Mouse (Mus musculus) kidney, embryonic 16.5 days (tissue): ENCODE results near the gene Fip1l1. TPM values are rescaled to one million over a fixed set of nuclear protein-coding genes. Genes with fewer than 3 reads are reported as not detected.

Experiments used
- ATAC-seq: fragments of 200-750 bp; cut with Nextera tagmentation; 2 replicates; pipeline ENCODE4 v1.8.0; 2017; ENCODE audit warnings: moderate TSS enrichment; ENCODE audit not compliant: low FRiP score, low TSS enrichment
- H3K27ac ChIP-seq: fragments of 300-500 bp; sonication (generic); 2 replicates; pipeline ENCODE4 v1.5.1; 2014; ENCODE audit warnings: low read length
- H3K27me3 ChIP-seq: fragments of 300-500 bp; sonication (generic); 2 replicates; pipeline ENCODE4 v1.6.1; 2014; ENCODE audit warnings: low read length, control low read depth, mixed read lengths; ENCODE audit not compliant: insufficient read depth
- H3K36me3 ChIP-seq: fragments of 300-500 bp; sonication (generic); 2 replicates; pipeline ENCODE4 v1.6.1; 2014; ENCODE audit warnings: low read length, control low read depth, mixed read lengths; ENCODE audit not compliant: insufficient read depth
- H3K4me1 ChIP-seq: fragments of 300-500 bp; sonication (generic); 2 replicates; pipeline ENCODE4 v1.6.1; 2014; ENCODE audit warnings: low read length, control low read depth, mixed read lengths; ENCODE audit not compliant: insufficient read depth
- H3K4me2 ChIP-seq: fragments of 300-500 bp; sonication (generic); replicated peaks from 2 replicates; pipeline ENCODE4 v1.6.1; 2014; ENCODE audit warnings: low read depth, low read length
- H3K4me3 ChIP-seq: fragments of 300-500 bp; sonication (generic); 2 replicates; pipeline ENCODE4 v1.5.1; 2014; ENCODE audit warnings: mild to moderate bottlenecking, low read length
- H3K9ac ChIP-seq: fragments of 300-500 bp; sonication (generic); replicated peaks from 2 replicates; pipeline ENCODE4 v1.6.1; 2014; ENCODE audit warnings: low read length
- H3K9me3 ChIP-seq: fragments of 300-500 bp; sonication (generic); 2 replicates; pipeline ENCODE4 v1.6.1; 2016; ENCODE audit warnings: low read length, control low read depth
- WGBS: fragments of 180-500 bp; shearing (Covaris S2); extraction: QIAGEN DNeasy Blood & Tissue Kit; methylation state at CpG from one replicate; pipeline ENCODE4 v1.1.7; 2014; 5-methylcytosine and 5-hydroxymethylcytosine counted together
- polyA plus RNA-seq: library from polyadenylated mRNA; unstranded; fragments of >200 nt; fragmentation: Nextera tagmentation; extraction: Ambion mirVana; gene quantifications from 2 replicates; pipeline ENCODE4 v1.2.1, GENCODE M21; 2015

Gene Fip1l1
- polyA plus RNA-seq, 1 experiment from 2014 or later = 88.2 TPM

DNA sequence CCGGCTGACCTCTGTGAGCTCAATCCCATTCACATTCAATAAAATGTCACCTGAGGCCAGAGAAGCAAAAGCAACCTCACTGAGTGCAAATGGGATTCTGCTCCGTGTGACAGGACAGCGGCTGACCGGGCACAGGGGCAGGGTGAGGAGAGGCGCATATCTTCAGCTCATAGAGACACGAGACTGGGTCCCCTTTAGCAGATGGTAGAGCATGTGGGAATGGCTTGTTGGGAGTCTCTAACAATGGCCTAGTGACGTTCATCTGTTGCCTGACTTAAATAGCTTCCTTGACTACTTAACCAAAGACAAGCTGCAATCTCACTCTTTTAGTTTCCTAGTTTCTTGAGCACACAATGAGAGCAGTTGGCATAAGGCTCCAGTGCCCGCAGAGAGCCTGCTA, 71.0 kb downstream of the Fip1l1 start:
- H3K4me1 ChIP-seq = no peaks in the 10 kb centered on the region

DNA sequence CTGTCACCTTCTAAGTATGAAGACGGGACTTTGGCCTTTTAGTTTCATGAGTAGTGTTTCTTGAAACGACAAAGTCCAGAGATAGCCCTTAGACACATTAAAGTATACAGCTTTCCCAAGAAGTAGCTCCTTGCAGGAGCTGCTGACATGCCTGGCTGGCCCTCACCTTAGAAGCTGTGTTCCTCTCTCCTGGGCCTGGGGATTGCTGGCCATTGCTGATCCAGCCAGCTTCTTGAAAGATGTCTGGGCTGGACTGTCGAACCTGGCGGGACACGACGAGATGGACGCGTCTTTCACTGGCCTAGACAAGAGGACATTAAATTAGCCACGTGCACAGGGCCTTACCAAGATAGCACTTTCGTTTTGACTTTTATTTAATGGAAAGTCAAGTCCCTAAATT, 75.3 kb downstream of the Fip1l1 start:
- 75% methylated on average over 10 of the region's 10 CpGs for WGBS
- H3K4me3 ChIP-seq = no peak overlapping the region
- H3K4me1 ChIP-seq = no peaks in the 10 kb centered on the region
- ATAC-seq = no peak
- no peaks in the 10 kb centered on the region for H3K36me3 ChIP-seq
- no peak overlapping the region for H3K4me2 ChIP-seq
- no peak overlapping the region for H3K9ac ChIP-seq
- H3K9me3 ChIP-seq = no peaks in the 10 kb centered on the region
- no peaks in the 10 kb centered on the region for H3K27me3 ChIP-seq
- H3K27ac ChIP-seq = no peak overlapping the region

More for the DNA sequence above, 71.0 kb downstream of the Fip1l1 start:
- Histone ChIP-seq H3K27me3 (no peaks in the 10 kb centered on the region), H3K9me3 (no peaks in the 10 kb centered on the region), H3K27ac (no peak overlapping the region), H3K4me2 (no peak overlapping the region), H3K4me3 (no peak overlapping the region), H3K36me3 (no peaks in the 10 kb centered on the region), H3K9ac (no peak overlapping the region)
- ATAC-seq = no peak
- whole genome bisulfite sequencing = 80% methylated on average over 8 of the region's 8 CpGs

DNA sequence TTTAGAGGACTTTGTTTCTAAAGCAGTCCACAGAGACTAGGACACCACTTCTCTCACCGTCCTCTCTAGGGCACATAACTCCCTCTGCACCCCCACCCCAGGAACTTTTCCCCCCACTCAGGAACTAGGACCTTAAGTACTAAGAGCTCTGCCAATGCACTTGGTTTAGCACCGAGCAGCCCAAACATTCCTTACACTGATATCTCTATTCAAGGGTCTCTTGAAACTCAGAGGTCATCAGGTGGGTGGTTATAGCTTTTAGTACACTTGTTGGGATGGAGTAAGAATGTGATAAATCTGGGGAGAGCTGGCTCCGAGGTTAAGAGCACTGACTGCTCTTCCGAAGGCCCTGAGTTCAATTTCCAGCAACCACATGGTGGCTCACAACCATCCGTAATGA, 77.5 kb downstream of the Fip1l1 start:
- H3K36me3 ChIP-seq = no peaks in the 10 kb centered on the region
- H3K9ac ChIP-seq = no peak overlapping the region
- H3K27me3 ChIP-seq = no peaks in the 10 kb centered on the region
- H3K4me1 ChIP-seq = no peaks in the 10 kb centered on the region
- H3K4me3 ChIP-seq = no peak overlapping the region
- H3K9me3 ChIP-seq = no peaks in the 10 kb centered on the region
- 87% methylated on average over 5 of the region's 5 CpGs for WGBS
- H3K27ac ChIP-seq = no peak overlapping the region
- no peak for ATAC-seq
- no peak overlapping the region for H3K4me2 ChIP-seq

DNA sequence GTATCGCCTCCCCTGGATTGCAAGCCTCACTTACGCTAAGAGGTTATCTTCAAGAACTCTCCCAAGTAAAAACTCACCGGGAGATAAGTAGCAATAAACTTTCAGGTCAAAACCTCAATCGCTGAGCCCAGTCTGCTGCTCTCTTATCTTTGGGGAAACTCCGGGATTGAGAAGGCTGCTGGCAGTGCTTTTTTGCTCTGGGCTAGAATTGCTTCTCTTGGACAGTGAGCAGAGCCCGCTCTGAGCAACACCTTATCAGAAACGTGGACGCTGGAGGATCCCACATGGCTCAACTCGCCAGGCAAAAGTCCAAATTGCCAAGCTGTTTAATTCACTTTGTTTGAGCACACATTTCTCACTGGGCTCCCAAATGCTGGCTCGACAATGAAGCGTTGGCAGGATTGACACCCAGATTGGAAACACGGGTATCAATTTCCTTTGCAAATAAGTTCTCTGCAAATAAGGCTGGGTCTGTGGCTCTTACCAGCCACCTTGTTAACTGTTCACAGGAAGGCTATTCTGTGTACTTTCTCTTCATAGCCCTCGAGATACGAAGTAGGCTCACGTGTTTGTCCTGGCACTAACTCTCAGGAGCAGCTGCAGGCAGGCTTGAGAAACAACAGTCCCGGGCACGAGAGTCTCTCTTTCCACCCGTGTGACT, 78.4 kb downstream of the Fip1l1 start:
- Histone ChIP-seq H3K4me1 (no peaks in the 10 kb centered on the region), H3K27ac (no peak overlapping the region), H3K4me3 (no peak overlapping the region), H3K27me3 (no peaks in the 10 kb centered on the region), H3K9ac (no peak overlapping the region), H3K4me2 (no peak overlapping the region), H3K9me3 (no peaks in the 10 kb centered on the region), H3K36me3 (no peaks in the 10 kb centered on the region)
- ATAC-seq = no peak
- WGBS = 53% methylated on average over 18 of the region's 18 CpGs

DNA sequence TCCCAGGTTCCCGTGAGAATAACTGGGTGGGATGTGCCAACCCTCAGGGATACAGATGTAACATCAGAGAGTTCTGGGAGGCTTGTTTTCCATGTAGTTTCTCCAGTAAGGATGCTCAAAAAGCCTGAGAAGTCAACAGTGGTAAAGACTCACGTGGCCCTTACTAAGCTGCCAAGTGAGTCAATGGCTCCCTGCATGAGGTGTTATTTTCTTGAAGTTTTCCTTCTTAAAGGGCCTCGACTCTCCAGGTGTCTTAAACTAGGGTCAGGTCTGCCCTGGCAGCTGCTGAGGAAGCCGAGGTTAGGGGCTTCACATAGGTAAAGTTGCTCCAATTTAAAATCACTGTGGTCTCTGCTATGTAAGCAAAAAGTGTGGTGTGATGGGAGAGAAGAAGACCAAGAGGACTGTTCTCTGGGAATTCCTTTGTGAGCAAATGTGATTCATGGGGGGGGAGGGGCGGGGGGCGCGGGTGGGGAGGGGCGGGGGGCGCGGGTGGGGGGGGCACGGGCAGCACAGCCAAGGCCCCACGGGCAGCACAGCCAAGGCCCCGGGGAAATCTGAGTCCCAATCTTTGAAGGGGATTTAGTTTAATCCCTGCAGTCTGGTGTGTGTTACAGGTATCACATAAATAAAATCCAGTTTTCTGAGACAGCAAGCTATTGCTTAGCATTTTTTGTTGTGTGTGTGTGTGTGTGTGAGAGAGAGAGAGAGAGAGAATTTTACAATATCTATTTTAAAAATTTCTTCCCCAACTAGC, 82.7 kb downstream of the Fip1l1 start:
- H3K9ac ChIP-seq = no peak overlapping the region
- no peak overlapping the region for H3K4me3 ChIP-seq
- no peak overlapping the region for H3K27ac ChIP-seq
- no peak overlapping the region for H3K4me2 ChIP-seq
- H3K27me3 ChIP-seq = no peaks in the 10 kb centered on the region
- H3K4me1 ChIP-seq = no peaks in the 10 kb centered on the region
- H3K36me3 ChIP-seq = no peaks in the 10 kb centered on the region
- ATAC-seq = no peak
- 65% methylated on average over 6 of the region's 13 CpGs for WGBS
- H3K9me3 ChIP-seq = no peaks in the 10 kb centered on the region

DNA sequence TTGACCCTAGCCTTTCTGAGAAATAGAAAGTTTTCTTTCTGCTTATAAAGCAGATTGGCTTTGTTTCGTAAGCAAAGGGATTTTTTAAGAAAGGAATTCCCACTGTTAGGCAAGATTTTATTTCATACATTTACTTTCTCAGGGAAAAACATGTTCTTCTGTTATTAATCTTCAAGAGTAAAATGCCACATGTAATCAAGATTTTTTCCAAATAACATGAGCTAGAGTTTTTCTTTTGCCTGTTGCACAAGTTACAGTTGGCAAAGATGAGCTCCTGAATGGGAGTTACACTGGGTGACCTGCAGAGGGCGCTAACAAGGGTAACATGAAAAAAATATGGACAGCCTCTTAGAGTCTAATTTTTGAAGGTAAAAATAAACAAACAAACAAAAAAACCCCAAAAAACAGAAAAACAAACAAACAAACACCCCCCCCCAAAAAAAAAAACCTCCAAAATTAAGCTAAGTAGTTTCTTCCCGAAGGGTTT, 83.4 kb downstream of the Fip1l1 start:
- H3K4me2 ChIP-seq = no peak overlapping the region
- WGBS = 70% methylated on average over 3 of the region's 3 CpGs
- ATAC-seq = no peak
- H3K4me1 ChIP-seq = no peaks in the 10 kb centered on the region
- no peak overlapping the region for H3K9ac ChIP-seq
- no peaks in the 10 kb centered on the region for H3K27me3 ChIP-seq
- H3K36me3 ChIP-seq = no peaks in the 10 kb centered on the region
- no peak overlapping the region for H3K27ac ChIP-seq
- no peak overlapping the region for H3K4me3 ChIP-seq
- no peaks in the 10 kb centered on the region for H3K9me3 ChIP-seq

DNA sequence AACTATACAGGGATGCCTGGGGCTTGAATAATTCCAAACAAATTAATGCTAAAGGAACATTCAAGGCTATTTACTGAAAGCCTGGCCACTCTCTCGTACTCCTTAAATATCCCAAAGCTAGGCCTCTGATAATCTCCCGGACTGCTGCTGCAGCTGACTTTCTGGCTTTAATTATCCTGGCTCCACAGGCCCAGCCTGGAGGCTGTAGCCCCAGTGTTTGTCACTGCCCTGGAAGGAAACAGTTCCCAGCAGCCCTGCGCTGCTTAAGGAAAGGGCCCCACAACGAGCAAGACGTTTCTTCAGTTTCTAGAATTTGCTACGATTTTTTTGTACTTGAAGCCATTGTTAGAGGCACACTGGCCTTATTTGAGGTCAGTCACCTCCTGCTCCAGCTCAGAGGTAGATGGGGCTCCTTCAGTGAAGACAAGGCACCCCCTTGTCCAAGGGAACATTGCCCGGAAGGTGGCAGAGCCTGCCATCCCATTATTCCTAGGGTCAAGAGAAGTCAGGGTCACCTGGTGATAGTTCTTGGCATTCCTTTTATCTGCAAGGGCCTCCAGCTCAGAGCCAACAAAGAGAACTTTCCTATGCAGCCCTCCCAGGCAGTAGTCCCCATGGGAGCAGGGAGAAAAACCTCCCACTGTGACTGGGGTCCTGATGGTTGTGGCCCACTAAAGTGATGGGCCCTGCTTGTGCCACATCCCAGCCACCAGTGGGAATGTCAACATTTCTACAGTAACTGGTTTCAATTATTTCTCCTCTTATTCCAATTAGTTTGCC, 86.6 kb downstream of the Fip1l1 start:
- Histone ChIP-seq H3K36me3 (no peaks in the 10 kb centered on the region), H3K27ac (no peak overlapping the region), H3K4me1 (no peaks in the 10 kb centered on the region), H3K27me3 (no peaks in the 10 kb centered on the region), H3K9me3 (no peaks in the 10 kb centered on the region), H3K4me2 (no peak overlapping the region), H3K4me3 (no peak overlapping the region), H3K9ac (no peak overlapping the region)
- no peak for ATAC-seq
- WGBS = 67% methylated on average over 7 of the region's 7 CpGs

DNA sequence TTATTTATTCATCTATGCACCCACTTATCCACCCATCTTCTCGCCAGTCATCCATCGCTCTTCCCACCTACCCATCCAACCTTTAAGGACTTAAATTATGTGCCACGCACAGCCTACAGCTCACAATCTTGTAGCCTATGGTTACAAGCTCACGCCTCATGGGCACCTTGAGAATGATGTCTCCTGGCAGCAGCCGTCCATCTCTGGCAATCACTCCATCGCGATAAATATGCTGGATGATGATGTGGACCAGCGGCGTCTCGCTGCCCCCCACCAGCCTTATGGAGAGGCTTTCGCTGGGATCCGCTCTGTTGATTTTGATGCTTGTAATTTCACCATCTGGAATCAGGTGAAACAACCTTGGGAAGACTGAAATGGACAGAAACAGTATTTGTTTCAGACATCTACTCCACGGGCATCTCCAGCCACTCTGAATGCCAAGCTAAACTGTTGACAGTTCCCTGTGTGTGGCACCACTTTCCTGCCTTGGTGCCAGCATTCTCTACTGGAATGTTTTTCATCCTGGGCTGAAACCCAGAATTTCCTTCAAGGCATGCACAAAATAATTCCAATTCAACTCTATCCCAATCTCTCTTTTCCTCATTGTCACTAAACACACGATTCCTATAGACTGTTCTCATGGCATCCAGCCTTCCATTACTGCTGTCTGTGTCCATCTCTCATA, 88.2 kb downstream of the Fip1l1 start:
- Histone ChIP-seq H3K27me3 (no peaks in the 10 kb centered on the region), H3K9me3 (no peaks in the 10 kb centered on the region), H3K4me3 (no peak overlapping the region), H3K9ac (no peak overlapping the region), H3K4me2 (no peak overlapping the region), H3K36me3 (no peaks in the 10 kb centered on the region), H3K27ac (no peak overlapping the region), H3K4me1 (no peaks in the 10 kb centered on the region)
- no peak for ATAC-seq
- 91% methylated on average over 14 of the region's 14 CpGs for WGBS

DNA sequence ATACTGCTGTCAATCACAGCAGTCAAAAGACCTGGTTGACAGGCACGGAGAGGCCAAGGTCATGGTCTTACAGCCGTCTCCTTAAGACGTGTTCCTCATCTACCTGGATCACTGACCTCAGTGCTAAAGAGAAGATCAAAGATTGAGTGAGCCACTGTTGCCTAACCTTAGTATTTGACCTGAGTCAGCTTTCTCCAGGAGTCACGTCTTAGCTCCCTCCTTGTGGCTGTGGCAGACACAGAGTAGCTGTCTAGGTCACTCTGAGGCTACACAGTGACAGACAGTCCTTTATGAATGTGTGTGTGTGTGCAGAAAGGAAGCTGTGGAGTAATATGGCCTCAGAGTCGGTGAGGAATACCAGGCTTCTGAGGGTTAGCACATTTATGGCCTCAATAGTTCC, 89.1 kb downstream of the Fip1l1 start:
- no peak overlapping the region for H3K4me3 ChIP-seq
- no peak for ATAC-seq
- H3K36me3 ChIP-seq = no peaks in the 10 kb centered on the region
- 36% methylated on average over 5 of the region's 5 CpGs for WGBS
- no peak overlapping the region for H3K27ac ChIP-seq
- H3K4me2 ChIP-seq = no peak overlapping the region
- no peaks in the 10 kb centered on the region for H3K4me1 ChIP-seq
- H3K9me3 ChIP-seq = no peaks in the 10 kb centered on the region
- H3K9ac ChIP-seq = no peak overlapping the region
- H3K27me3 ChIP-seq = no peaks in the 10 kb centered on the region
